Mouse (Mus musculus) embryo, embryonic 11 days (tissue): ENCODE measurements around the gene Rxfp4.

Experiments
- DNase-seq: peaks from one replicate; pipeline ENCODE4 v3.0.0-alpha.2; 2015

The Rxfp4 gene

GRCm38 (mm10) chr3:88652846-88653515, at the start of gene Rxfp4:
Rxfp4 (minus strand) TSS chr3:88653142.
- no peak for DNase-seq

- DNase-seq, result no peak
Observed at GRCm38 (mm10) chr3:88701222-88701621, 48.3 kb upstream of the Rxfp4 start.

- no peak for DNase-seq
Observed at GRCm38 (mm10) chr3:88700247-88700646, 47.3 kb upstream of the Rxfp4 start.

- DNase-seq, result no peak
Observed at GRCm38 (mm10) chr3:88698834-88699233, 45.9 kb upstream of the Rxfp4 start.

- DNase-seq, result no peak
Observed at GRCm38 (mm10) chr3:88698051-88698450, 45.1 kb upstream of the Rxfp4 start.

- no peak for DNase-seq
Observed at GRCm38 (mm10) chr3:88695545-88695944, 42.6 kb upstream of the Rxfp4 start.

- DNase-seq, result no peak
Observed at GRCm38 (mm10) chr3:88689079-88689478, 36.1 kb upstream of the Rxfp4 start.

- no peak for DNase-seq
Observed at GRCm38 (mm10) chr3:88686734-88687611, 34.0 kb upstream of the Rxfp4 start.

- DNase-seq, result peak; percentile 74
Observed at GRCm38 (mm10) chr3:88685958-88686451, 33.1 kb upstream of the Rxfp4 start.

- peak; percentile 99 for DNase-seq
Observed at GRCm38 (mm10) chr3:88684980-88685941, 32.3 kb upstream of the Rxfp4 start, which contains the start of gene Khdc4. Khdc4 (plus strand) TSS chr3:88685803.

GRCm38 (mm10) chr3:88684236-88684979, 31.5 kb upstream of the Rxfp4 start:
- no peak for DNase-seq

- DNase-seq, result no peak
Observed at GRCm38 (mm10) chr3:88683814-88684213, 30.9 kb upstream of the Rxfp4 start.

- DNase-seq, result peak; percentile 93
Observed at GRCm38 (mm10) chr3:88677399-88677798, 24.5 kb upstream of the Rxfp4 start.

- DNase-seq, result no peak
Observed at GRCm38 (mm10) chr3:88664095-88664494, 11.2 kb upstream of the Rxfp4 start.

- no peak for DNase-seq
Observed at GRCm38 (mm10) chr3:88659798-88660197, 6.9 kb upstream of the Rxfp4 start.

- DNase-seq, result no peak
Observed at GRCm38 (mm10) chr3:88658441-88659127, 5.6 kb upstream of the Rxfp4 start.

GRCm38 (mm10) chr3:88655619-88656018, 2.7 kb upstream of the Rxfp4 start:
- no peak for DNase-seq

GRCm38 (mm10) chr3:88654621-88655020, 1.7 kb upstream of the Rxfp4 start:
- DNase-seq, result no peak

- no peak for DNase-seq
Observed at GRCm38 (mm10) chr3:88653516-88654370, 801 bp upstream of the Rxfp4 start.
